Mouse (Mus musculus) CH12.LX (cell line): ENCODE measurements around the gene Jup. TPM values are rescaled to one million over a fixed set of nuclear protein-coding genes. Genes with fewer than 3 reads are reported as not detected.

ENCODE experiments used
- DNase-seq: peaks from one replicate; pipeline ENCODE4 v3.0.0-alpha.2; 2013; ENCODE audit errors: extremely low read depth
- H3K27ac ChIP-seq: 2 replicates; pipeline ENCODE4 v1.5.1; 2012; ENCODE audit warnings: low read depth, mild to moderate bottlenecking, control low read depth, moderate library complexity; ENCODE audit not compliant: insufficient read depth
- H3K27me3 ChIP-seq: replicated peaks from 2 replicates; pipeline ENCODE3; 2012; ENCODE audit warnings: inconsistent platforms
- H3K36me3 ChIP-seq, 2 experiments: replicated peaks in 1 of 2; 2 replicates each; pipeline versions ENCODE3 to v1.6.1; 2012; ENCODE audit warnings: inconsistent platforms in 1 of 2, low read length in 1 of 2, mild to moderate bottlenecking in 1 of 2, mixed read lengths in 1 of 2, moderate library complexity in 1 of 2; ENCODE audit not compliant: control insufficient read depth in 1 of 2, insufficient read depth in 1 of 2
- H3K4me1 ChIP-seq, 2 experiments: 2 replicates each; pipeline ENCODE4 v1.6.1; 2012; ENCODE audit warnings: inconsistent platforms in 1 of 2, moderate library complexity in 1 of 2; ENCODE audit not compliant: insufficient read depth in 2 of 2, control insufficient read depth in 1 of 2
- H3K4me2 ChIP-seq: 2 replicates; pipeline ENCODE4 v1.6.1; 2012; ENCODE audit warnings: low read depth, mild to moderate bottlenecking, control low read depth; ENCODE audit not compliant: poor library complexity, insufficient read depth, severe bottlenecking
- H3K4me3 ChIP-seq, 3 experiments: fragments of 150-350 bp in 1 of 3; sonication (generic) in 1 of 3; replicated peaks in 1 of 3; 2 replicates each; pipeline versions ENCODE3 to v1.5.1; 2011 to 2012; ENCODE audit warnings: low read depth in 2 of 3, low read length in 2 of 3, mild to moderate bottlenecking in 2 of 3, moderate library complexity in 2 of 3, control low read depth in 1 of 3, improper control_type of control experiment in 1 of 3, inconsistent platforms in 1 of 3, mixed read lengths in 1 of 3; ENCODE audit not compliant: poor library complexity in 1 of 3
- H3K79me2 ChIP-seq: replicated peaks from 2 replicates; pipeline ENCODE4 v1.6.1; 2012; ENCODE audit warnings: mild to moderate bottlenecking, moderate library complexity; ENCODE audit not compliant: control insufficient read depth, poor library complexity, insufficient read depth, severe bottlenecking; ENCODE audit errors: extremely low read depth
- H3K9ac ChIP-seq: 2 replicates; pipeline ENCODE4 v1.6.1; 2012; ENCODE audit warnings: low read depth, mild to moderate bottlenecking, control low read depth, moderate library complexity; ENCODE audit not compliant: insufficient read depth
- H3K9me3 ChIP-seq: replicated peaks from 2 replicates; pipeline ENCODE3; 2012; ENCODE audit warnings: low read length, inconsistent platforms, mixed read lengths
- BHLHE40 ChIP-seq: IDR thresholded peaks from 2 replicates; pipeline ENCODE4 v1.6.1; 2011; ENCODE audit warnings: mild to moderate bottlenecking, low read depth, low read length, improper control_type of control experiment
- CHD2 ChIP-seq: IDR thresholded peaks from 2 replicates; pipeline ENCODE4 v1.6.1; 2011; ENCODE audit warnings: low read length, improper control_type of control experiment
- CTCF ChIP-seq, 2 experiments: IDR thresholded peaks in 1 of 2; conservative IDR thresholded peaks in 1 of 2; 2 replicates each; pipeline ENCODE4 v1.5.1; 2011 to 2012; ENCODE audit warnings: low read depth in 2 of 2, low read length in 2 of 2, improper control_type of control experiment in 1 of 2, inconsistent platforms in 1 of 2, mild to moderate bottlenecking in 1 of 2, moderate library complexity in 1 of 2
- E2F4 ChIP-seq: IDR thresholded peaks from 2 replicates; pipeline ENCODE4 v1.6.1; 2011; ENCODE audit warnings: low read depth, low read length, improper control_type of control experiment; ENCODE audit not compliant: insufficient replicate concordance
- EP300 ChIP-seq: IDR thresholded peaks from 2 replicates; pipeline ENCODE4 v1.6.1; 2011; ENCODE audit warnings: low read length, improper control_type of control experiment
- ETS1 ChIP-seq: conservative IDR thresholded peaks from 2 replicates; pipeline ENCODE4 v1.6.1; 2012; ENCODE audit warnings: low read depth, mild to moderate bottlenecking, inconsistent platforms, low read length, improper control_type of control experiment, moderate library complexity
- JUN ChIP-seq: IDR thresholded peaks from 2 replicates; pipeline ENCODE4 v1.6.1; 2011; ENCODE audit warnings: low read depth, mild to moderate bottlenecking, low read length, improper control_type of control experiment, moderate library complexity; ENCODE audit not compliant: insufficient read depth
- JUND ChIP-seq: conservative IDR thresholded peaks from 2 replicates; pipeline ENCODE4 v1.6.1; 2011; ENCODE audit warnings: low read depth, low read length, improper control_type of control experiment
- MAFK ChIP-seq: IDR thresholded peaks from 2 replicates; pipeline ENCODE4 v1.6.1; 2011; ENCODE audit warnings: low read length, improper control_type of control experiment; ENCODE audit not compliant: insufficient replicate concordance
- MAZ ChIP-seq: IDR thresholded peaks from 2 replicates; pipeline ENCODE4 v1.6.1; 2012; ENCODE audit warnings: low read depth, mild to moderate bottlenecking, inconsistent platforms, low read length, improper control_type of control experiment, moderate library complexity
- NELFE ChIP-seq: IDR thresholded peaks from 2 replicates; pipeline ENCODE4 v1.6.1; 2011; ENCODE audit warnings: low read depth, low read length, improper control_type of control experiment
- POLR2A ChIP-seq: IDR thresholded peaks from 2 replicates; pipeline ENCODE4 v1.6.1; 2011; ENCODE audit warnings: low read depth, mild to moderate bottlenecking, improper control_type of control experiment, low read length
- POLR2AphosphoS2 ChIP-seq: IDR thresholded peaks from 2 replicates; pipeline ENCODE4 v1.6.1; 2011; ENCODE audit warnings: low read depth, low read length, improper control_type of control experiment
- RAD21 ChIP-seq: IDR thresholded peaks from 2 replicates; pipeline ENCODE4 v1.6.1; 2011; ENCODE audit warnings: low read depth, mild to moderate bottlenecking, low read length, improper control_type of control experiment, moderate library complexity
- SIN3A ChIP-seq: IDR thresholded peaks from 2 replicates; pipeline ENCODE4 v1.6.1; 2012; ENCODE audit warnings: low read length, improper control_type of control experiment, inconsistent platforms
- SMC3 ChIP-seq: IDR thresholded peaks from 2 replicates; pipeline ENCODE4 v1.6.1; 2011; ENCODE audit warnings: low read depth, low read length, improper control_type of control experiment
- TBP ChIP-seq: conservative IDR thresholded peaks from 2 replicates; pipeline ENCODE4 v1.6.1; 2011; ENCODE audit warnings: low read depth, low read length, improper control_type of control experiment
- TCF12 ChIP-seq: IDR thresholded peaks from 2 replicates; pipeline ENCODE4 v1.6.1; 2014; ENCODE audit warnings: low read depth, mild to moderate bottlenecking, inconsistent platforms, low read length, improper control_type of control experiment
- UBTF ChIP-seq: IDR thresholded peaks from 2 replicates; pipeline ENCODE4 v1.6.1; 2012; ENCODE audit warnings: low read depth, mild to moderate bottlenecking, inconsistent platforms, low read length, improper control_type of control experiment, moderate library complexity
- USF2 ChIP-seq: conservative IDR thresholded peaks from 2 replicates; pipeline ENCODE4 v1.6.1; 2011; ENCODE audit warnings: low read depth, low read length, improper control_type of control experiment
- ZKSCAN1 ChIP-seq: IDR thresholded peaks from 2 replicates; pipeline ENCODE4 v1.6.1; 2012; ENCODE audit warnings: low read depth, inconsistent platforms, low read length, improper control_type of control experiment, borderline replicate concordance
- ZNF384 ChIP-seq: IDR thresholded peaks from 2 replicates; pipeline ENCODE4 v1.6.1; 2012; ENCODE audit warnings: low read depth, low read length, improper control_type of control experiment, inconsistent platforms
- dilution Hi-C: fragments of 300-500 bp; cut with MboI; formaldehyde crosslinking; loops from 2 replicates; pipeline ENCODE4 v1.14.3; 2020; ENCODE audit warnings: low sequenced_read_pairs; ENCODE audit not compliant: extremely low pct_unique_long_range_greater_than_20kb, extremely low pct_ligation_motif_present
- in situ Hi-C: fragments of 300-500 bp; cut with MboI; formaldehyde crosslinking; loops from 3 replicates; pipeline ENCODE4 v1.14.3; 2019; ENCODE audit warnings: low sequenced_read_pairs, low pct_ligation_motif_present, low pct_unique_long_range_greater_than_20kb, mixed read lengths
- polyA plus RNA-seq: library from polyadenylated mRNA; unstranded; fragments of >175 nt; gene quantifications from 2 replicates; pipeline ENCODE4 v1.2.1, GENCODE M21; 2012; ENCODE audit warnings: low read depth; ENCODE audit not compliant: insufficient read length
- total RNA-seq, 2 experiments: library from RNA; depleted of rRNA; stranded (reverse); fragments of 300-350 nt in 1 of 2; fragments of >200 nt in 1 of 2; gene quantifications; 2 replicates each; pipeline ENCODE4 v1.2.3; 2012 to 2014

Jup gene
- total and polyA plus RNA-seq, 3 experiments: 0.68 to 1.4 (median 1.1) TPM

- H3K79me2 ChIP-seq: no peaks in the 10 kb centered on the region
- in situ Hi-C loops (no loop called here), dilution Hi-C loops (no loop called here)
- TF ChIP-seq SMC3 (no peak), NELFE (no peak), POLR2AphosphoS2 (no peak), SIN3A (no peak)
- H3K9ac ChIP-seq: no peak overlapping the region
- no peaks in the 10 kb centered on the region for H3K4me1 ChIP-seq
- H3K4me3 ChIP-seq: no peak overlapping the region
- H3K27ac ChIP-seq: no peak overlapping the region
- no peak overlapping the region for H3K4me2 ChIP-seq
- no peak for DNase-seq
- H3K36me3 ChIP-seq: no peaks in the 10 kb centered on the region
- peaks cover 30% of the 10 kb centered on the region for H3K27me3 ChIP-seq
- H3K9me3 ChIP-seq: no peaks in the 10 kb centered on the region
Measured at GRCm38 (mm10) chr11:100378446-100378845, 19.1 kb downstream of the Jup start.

DNA sequence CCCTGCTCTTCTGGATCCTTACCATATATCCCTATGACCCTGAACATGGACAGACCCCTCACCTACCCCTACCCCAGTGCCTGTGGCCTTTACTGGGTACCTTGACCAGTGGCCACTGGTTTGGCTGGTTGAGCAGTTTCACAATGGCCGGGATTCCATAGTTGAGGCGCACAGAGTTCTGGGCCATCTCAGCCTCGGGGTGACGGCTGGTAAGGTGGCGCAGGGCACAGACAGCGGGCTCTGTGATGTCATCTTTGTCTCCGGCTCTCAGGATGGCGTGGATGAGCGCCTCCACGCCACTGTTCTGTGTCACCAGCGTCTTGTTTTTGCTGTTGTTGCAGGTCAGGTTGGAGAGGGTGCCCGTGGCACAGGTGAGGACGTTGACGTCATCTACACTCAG lies 19.6 kb downstream of the Jup start:
- H3K4me1 ChIP-seq: no peaks in the 10 kb centered on the region
- DNase-seq: no peak
- dilution Hi-C loops: no loop called here
- H3K4me2 ChIP-seq: no peak overlapping the region
- H3K27ac ChIP-seq: no peak overlapping the region
- no peak for TF ChIP-seq TBP
- TF ChIP-seq POLR2A: no peak
- no peak for TF ChIP-seq RAD21
- no peak for TF ChIP-seq JUN
- TF ChIP-seq ZNF384: no peak
- TF ChIP-seq MAFK: no peak
- TF ChIP-seq, all 38 proteins: peak for 0
- Histone ChIP-seq H3K36me3 (no peaks in the 10 kb centered on the region), H3K79me2 (no peaks in the 10 kb centered on the region), H3K9ac (no peak overlapping the region), H3K27me3 (peaks cover 26% of the 10 kb centered on the region), H3K9me3 (no peaks in the 10 kb centered on the region), H3K4me3 (no peak overlapping the region)
- in situ Hi-C loops: no loop called here

GRCm38 (mm10) chr11:100376746-100377389 lies 20.7 kb downstream of the Jup start:
- Histone ChIP-seq H3K36me3 (no peaks in the 10 kb centered on the region), H3K27ac (no peak overlapping the region), H3K9ac (no peak overlapping the region), H3K9me3 (no peaks in the 10 kb centered on the region), H3K4me3 (no peak overlapping the region), H3K4me2 (no peak overlapping the region), H3K4me1 (peaks cover 0 to 1% of the 10 kb centered on the region in 2 experiments; a peak in 2 of 4 replicates), H3K79me2 (no peaks in the 10 kb centered on the region), H3K27me3 (peaks cover 27% of the 10 kb centered on the region)
- TF ChIP-seq EP300 (no peak), TCF12 (no peak), E2F4 (no peak), MAZ (no peak), RAD21 (no peak), CTCF (conservative IDR thresholded peaks at IDR 0.05 in 1 of 2, IDR thresholded peaks at IDR 0.05 in 1 of 2; ENCODE audit: low read depth in 2 of 2, low read length in 2 of 2) (no peak), UBTF (no peak), NELFE (no peak), ETS1 (no peak), JUND (no peak), SIN3A (no peak), TBP (no peak), CHD2 (no peak), ZKSCAN1 (no peak), SMC3 (no peak), USF2 (no peak), BHLHE40 (no peak)
- in situ Hi-C loops: no loop called here
- no peak for DNase-seq
- dilution Hi-C loops: no loop called here
